Mouse (Mus musculus) liver, embryonic 14.5 days (tissue): Measurements from ENCODE around the gene Hyal2. TPM values are rescaled to one million over a fixed set of nuclear protein-coding genes. Genes with fewer than 3 reads are reported as not detected.

ENCODE experiments used
- ATAC-seq: fragments of 200-750 bp; cut with Nextera tagmentation; 2 replicates; pipeline ENCODE4 v1.8.0; 2017; ENCODE audit warnings: moderate number of reproducible peaks, mild to moderate bottlenecking, moderate library complexity; ENCODE audit not compliant: insufficient read depth
- DNase-seq, 3 experiments: peaks; one replicate each; pipeline ENCODE4 v3.0.0-alpha.2; 2012 to 2013; ENCODE audit warnings: low read depth in 3 of 3, low spot score in 3 of 3
- H3K27ac ChIP-seq: fragments of 300-500 bp; sonication (generic); 2 replicates; pipeline ENCODE4 v1.5.1; 2014; ENCODE audit warnings: moderate library complexity, mild to moderate bottlenecking, control low read depth, inconsistent platforms
- H3K27me3 ChIP-seq: fragments of 300-500 bp; sonication (generic); 2 replicates; pipeline ENCODE4 v1.6.1; 2014; ENCODE audit warnings: mild to moderate bottlenecking, low read length, moderate library complexity; ENCODE audit not compliant: control insufficient read depth, insufficient read depth
- H3K36me3 ChIP-seq: fragments of 300-500 bp; sonication (generic); replicated peaks from 2 replicates; pipeline ENCODE4 v1.6.1; 2014; ENCODE audit warnings: low read depth; ENCODE audit not compliant: control insufficient read depth, insufficient read depth
- H3K4me1 ChIP-seq, 2 experiments: fragments of 200-500 bp in 1 of 2; fragments of 300-500 bp in 1 of 2; sonication (generic) in 1 of 2; replicated peaks; 2 replicates each; pipeline ENCODE4 v1.6.1; 2012 to 2014; ENCODE audit warnings: antibody characterized with exemption in 1 of 2, inconsistent platforms in 1 of 2, low read length in 1 of 2; ENCODE audit not compliant: control insufficient read depth in 2 of 2, insufficient read depth in 2 of 2
- H3K4me2 ChIP-seq: fragments of 300-500 bp; sonication (generic); 2 replicates; pipeline ENCODE4 v1.6.1; 2014; ENCODE audit warnings: low read depth, mild to moderate bottlenecking, control low read depth, moderate library complexity
- H3K4me3 ChIP-seq, 2 experiments: fragments of 200-500 bp in 1 of 2; fragments of 300-500 bp in 1 of 2; sonication (generic) in 1 of 2; 2 replicates each; pipeline ENCODE4 v1.5.1; 2012 to 2014; ENCODE audit warnings: low read depth in 2 of 2, low read length in 2 of 2, mild to moderate bottlenecking in 2 of 2, control low read depth in 1 of 2, inconsistent platforms in 1 of 2, moderate library complexity in 1 of 2; ENCODE audit not compliant: insufficient read depth in 1 of 2
- H3K9ac ChIP-seq: fragments of 300-500 bp; sonication (generic); replicated peaks from 2 replicates; pipeline ENCODE4 v1.6.1; 2014; ENCODE audit warnings: mild to moderate bottlenecking, control low read depth, moderate library complexity
- H3K9me3 ChIP-seq: fragments of 300-500 bp; sonication (generic); 2 replicates; pipeline ENCODE4 v1.6.1; 2016; ENCODE audit warnings: low read length, mixed read lengths; ENCODE audit not compliant: control insufficient read depth
- CTCF ChIP-seq: IDR thresholded peaks from 2 replicates; pipeline ENCODE4 v1.5.1; 2016; ENCODE audit warnings: antibody characterized with exemption, low read depth, control low read depth
- EP300 ChIP-seq: IDR thresholded peaks from 2 replicates; pipeline ENCODE4 v1.6.1; 2016; ENCODE audit warnings: antibody characterized with exemption, low read depth
- WGBS: fragments of 180-500 bp; shearing (Covaris S2); extraction: QIAGEN DNeasy Blood & Tissue Kit; methylation state at CpG from one replicate; pipeline ENCODE4 v1.1.7; 2014; ENCODE audit not compliant: insufficient replicate concordance; 5-methylcytosine and 5-hydroxymethylcytosine counted together
- polyA plus RNA-seq, 2 experiments: library from polyadenylated mRNA; depleted of rRNA in 1 of 2; stranded (reverse) in 1 of 2; unstranded in 1 of 2; fragments of >200 nt; fragmentation: Nextera tagmentation in 1 of 2; extraction: Ambion mirVana in 1 of 2; gene quantifications; 2 replicates each; pipeline versions ENCODE4 v1.2.1 to v1.2.3; 2012 to 2014

The Hyal2 gene
- polyA plus RNA-seq, 2 experiments, result 19.9 to 47.0 TPM

GRCm38 (mm10) chr9:107545602-107546001 is 22.1 kb upstream of the Hyal2 start:
- H3K27me3 ChIP-seq, result peaks cover 1% of the 10 kb centered on the region; the same call in 1 of the 2 replicates
- H3K9ac ChIP-seq, result no peak overlapping the region
- no peak overlapping the region for H3K27ac ChIP-seq
- ATAC-seq (no peak), DNase-seq (no peak)
- no peaks in the 10 kb centered on the region for H3K9me3 ChIP-seq
- H3K4me1 ChIP-seq, result peaks cover 12 to 15% of the 10 kb centered on the region in 2 experiments
- no peak overlapping the region for H3K4me2 ChIP-seq
- no peak overlapping the region for H3K4me3 ChIP-seq
- no peaks in the 10 kb centered on the region for H3K36me3 ChIP-seq
- WGBS, result 2% methylated on average over 3 of the region's 3 CpGs
- TF ChIP-seq CTCF, result peak; percentile 97
- no peak for TF ChIP-seq EP300

GRCm38 (mm10) chr9:107547026-107547425 is 20.7 kb upstream of the Hyal2 start, which contains the start of gene Zmynd10:
Gene Zmynd10, plus strand, starts transcription at chr9:107547298.
- no peak within 1 kb of the TSS for H3K27ac ChIP-seq
- ATAC-seq (peak; percentile 63), DNase-seq (peak; percentile 80 to 86 (median 80))
- H3K4me1 ChIP-seq, result peaks cover 18 to 24% of the 10 kb centered on the region in 2 experiments
- no peaks in the 10 kb centered on the region for H3K36me3 ChIP-seq
- 5% methylated on average over 20 of the region's 20 CpGs for WGBS
- TF ChIP-seq CTCF, result no peak
- TF ChIP-seq EP300, result no peak
- no peaks in the 10 kb centered on the region for H3K9me3 ChIP-seq
- H3K4me2 ChIP-seq, result peak within 1 kb of the TSS; percentile 44
- H3K4me3 ChIP-seq, result peak within 1 kb of the TSS in 1 of 2 experiments; percentile 3; a peak in 1 of 4 replicates
- peaks cover 3% of the 10 kb centered on the region; the same call in 1 of the 2 replicates for H3K27me3 ChIP-seq
- no peak within 1 kb of the TSS for H3K9ac ChIP-seq

- DNase-seq (no peak), ATAC-seq (no peak)
- TF ChIP-seq CTCF (0 out of 2 replicates have a peak, but pooled peaks have one; percentile 1), EP300 (no peak)
- H3K4me1 ChIP-seq, result peaks cover 22 to 28% of the 10 kb centered on the region in 2 experiments
- 66% methylated on average over 5 of the region's 5 CpGs for WGBS
- no peaks in the 10 kb centered on the region for H3K36me3 ChIP-seq
- no peaks in the 10 kb centered on the region for H3K9me3 ChIP-seq
- no peak overlapping the region for H3K9ac ChIP-seq
- H3K4me2 ChIP-seq, result no peak overlapping the region
- no peak overlapping the region for H3K4me3 ChIP-seq
- H3K27me3 ChIP-seq, result peaks cover 3% of the 10 kb centered on the region; the same call in 1 of the 2 replicates
- H3K27ac ChIP-seq, result no peak overlapping the region
Measured at GRCm38 (mm10) chr9:107547957-107548356, 19.8 kb upstream of the Hyal2 start.

- Histone ChIP-seq H3K4me3 (no peak overlapping the region), H3K4me2 (no peak overlapping the region), H3K36me3 (no peaks in the 10 kb centered on the region), H3K4me1 (peaks cover 31 to 36% of the 10 kb centered on the region in 2 experiments), H3K9ac (no peak overlapping the region), H3K27ac (no peak overlapping the region), H3K9me3 (no peaks in the 10 kb centered on the region), H3K27me3 (peaks cover 3% of the 10 kb centered on the region; the same call in 1 of the 2 replicates)
- DNase-seq (no peak), ATAC-seq (no peak)
- TF ChIP-seq CTCF (no peak), EP300 (no peak)
- 78% methylated on average over 10 of the region's 10 CpGs for WGBS
Measured at GRCm38 (mm10) chr9:107548820-107549219, 18.9 kb upstream of the Hyal2 start.

GRCm38 (mm10) chr9:107549297-107550074 is 18.3 kb upstream of the Hyal2 start:
- no peak overlapping the region for H3K4me2 ChIP-seq
- H3K4me1 ChIP-seq, result peaks cover 31 to 36% of the 10 kb centered on the region in 2 experiments
- DNase-seq, result no peak
- H3K9ac ChIP-seq, result no peak overlapping the region
- no peak for ATAC-seq
- WGBS, result 75% methylated on average over 20 of the region's 20 CpGs
- H3K36me3 ChIP-seq, result no peaks in the 10 kb centered on the region
- H3K9me3 ChIP-seq, result no peaks in the 10 kb centered on the region
- no peak overlapping the region for H3K27ac ChIP-seq
- H3K27me3 ChIP-seq, result peaks cover 3% of the 10 kb centered on the region; the same call in 1 of the 2 replicates
- TF ChIP-seq EP300 (no peak), CTCF (no peak)
- H3K4me3 ChIP-seq, result no peak overlapping the region
